Mouse (Mus musculus): ENCODE measurements around the gene Hs3st4. TPM values are rescaled to one million over a fixed set of nuclear protein-coding genes. Genes with fewer than 3 reads are reported as not detected.

Gene Hs3st4
- polyA plus RNA-seq, 1 experiment: 0.09 TPM

GRCm38 (mm10) chr7:124131312-124131711 is 148.6 kb downstream of the Hs3st4 start:
- 78% methylated on average over 7 of the region's 7 CpGs for WGBS
- Histone ChIP-seq H3K36me3 (ENCODE audit: control insufficient read depth, insufficient read depth, low read length) (no peaks in the 10 kb centered on the region), H3K4me1 (ENCODE audit: control insufficient read depth, insufficient read depth, insufficient read length, low read length) (no peaks in the 10 kb centered on the region), H3K4me3 (ENCODE audit: low read depth, low read length) (no peak overlapping the region), H3K27me3 (ENCODE audit: control insufficient read depth, insufficient read depth, low read length) (no peaks in the 10 kb centered on the region), H3K27ac (ENCODE audit: insufficient read depth, low read depth, low read length) (no peak overlapping the region)
- TF ChIP-seq CTCF (IDR thresholded peaks at IDR 0.05; ENCODE audit: extremely low read depth, insufficient read length, insufficient replicate concordance, low read depth, low read length) (no peak), POLR2A (IDR thresholded peaks at IDR 0.05; ENCODE audit: low read depth, low read length) (no peak)

- TF ChIP-seq CTCF (IDR thresholded peaks at IDR 0.05; ENCODE audit: extremely low read depth, insufficient read length, insufficient replicate concordance, low read depth, low read length) (no peak), POLR2A (IDR thresholded peaks at IDR 0.05; ENCODE audit: low read depth, low read length) (no peak)
- WGBS: 61% methylated on average over 5 of the region's 5 CpGs
- Histone ChIP-seq H3K4me1 (ENCODE audit: control insufficient read depth, insufficient read depth, insufficient read length, low read length) (no peaks in the 10 kb centered on the region), H3K27ac (ENCODE audit: insufficient read depth, low read depth, low read length) (no peak overlapping the region), H3K27me3 (ENCODE audit: control insufficient read depth, insufficient read depth, low read length) (no peaks in the 10 kb centered on the region), H3K36me3 (ENCODE audit: control insufficient read depth, insufficient read depth, low read length) (no peaks in the 10 kb centered on the region), H3K4me3 (ENCODE audit: low read depth, low read length) (no peak overlapping the region)
Measured at GRCm38 (mm10) chr7:124136133-124136532, 153.5 kb downstream of the Hs3st4 start.

- Histone ChIP-seq H3K36me3 (ENCODE audit: control insufficient read depth, insufficient read depth, low read length) (no peaks in the 10 kb centered on the region), H3K4me3 (ENCODE audit: low read depth, low read length) (no peak overlapping the region), H3K27ac (ENCODE audit: insufficient read depth, low read depth, low read length) (no peak overlapping the region), H3K4me1 (ENCODE audit: control insufficient read depth, insufficient read depth, insufficient read length, low read length) (no peaks in the 10 kb centered on the region), H3K27me3 (ENCODE audit: control insufficient read depth, insufficient read depth, low read length) (no peaks in the 10 kb centered on the region)
- 78% methylated on average over 6 of the region's 6 CpGs for WGBS
- TF ChIP-seq CTCF (IDR thresholded peaks at IDR 0.05; ENCODE audit: extremely low read depth, insufficient read length, insufficient replicate concordance, low read depth, low read length) (no peak), POLR2A (IDR thresholded peaks at IDR 0.05; ENCODE audit: low read depth, low read length) (no peak)
Measured at GRCm38 (mm10) chr7:124141229-124141628, 158.6 kb downstream of the Hs3st4 start.

- 62% methylated on average over 2 of the region's 2 CpGs for WGBS
Measured at GRCm38 (mm10) chr7:124150901-124151300, 168.2 kb downstream of the Hs3st4 start.

GRCm38 (mm10) chr7:124163301-124163700 is 180.6 kb downstream of the Hs3st4 start:
- Histone ChIP-seq H3K36me3 (ENCODE audit: control insufficient read depth, insufficient read depth, low read length) (no peaks in the 10 kb centered on the region), H3K27ac (ENCODE audit: insufficient read depth, low read depth, low read length) (no peak overlapping the region), H3K4me1 (ENCODE audit: control insufficient read depth, insufficient read depth, insufficient read length, low read length) (no peaks in the 10 kb centered on the region), H3K4me3 (ENCODE audit: low read depth, low read length) (no peak overlapping the region), H3K27me3 (ENCODE audit: control insufficient read depth, insufficient read depth, low read length) (no peaks in the 10 kb centered on the region)
- 84% methylated on average over 1 of the region's 1 CpGs for WGBS
- TF ChIP-seq POLR2A (IDR thresholded peaks at IDR 0.05; ENCODE audit: low read depth, low read length) (no peak), CTCF (IDR thresholded peaks at IDR 0.05; ENCODE audit: extremely low read depth, insufficient read length, insufficient replicate concordance, low read depth, low read length) (no peak)

More at GRCm38 (mm10) chr7:124150901-124151300, 168.2 kb downstream of the Hs3st4 start:
- Histone ChIP-seq H3K4me3 (ENCODE audit: low read depth, low read length) (no peak overlapping the region), H3K36me3 (ENCODE audit: control insufficient read depth, insufficient read depth, low read length) (no peaks in the 10 kb centered on the region), H3K27ac (ENCODE audit: insufficient read depth, low read depth, low read length) (no peak overlapping the region), H3K27me3 (ENCODE audit: control insufficient read depth, insufficient read depth, low read length) (no peaks in the 10 kb centered on the region), H3K4me1 (ENCODE audit: control insufficient read depth, insufficient read depth, insufficient read length, low read length) (no peaks in the 10 kb centered on the region)
- TF ChIP-seq CTCF (IDR thresholded peaks at IDR 0.05; ENCODE audit: extremely low read depth, insufficient read length, insufficient replicate concordance, low read depth, low read length) (no peak), POLR2A (IDR thresholded peaks at IDR 0.05; ENCODE audit: low read depth, low read length) (no peak)

- H3K27ac ChIP-seq (ENCODE audit: insufficient read depth, low read depth, low read length): no peak overlapping the region
- no peak overlapping the region for H3K4me3 ChIP-seq (ENCODE audit: low read depth, low read length)
- H3K4me1 ChIP-seq (ENCODE audit: control insufficient read depth, insufficient read depth, insufficient read length, low read length): no peaks in the 10 kb centered on the region
- H3K27me3 ChIP-seq (ENCODE audit: control insufficient read depth, insufficient read depth, low read length): no peaks in the 10 kb centered on the region
- WGBS: 52% methylated on average over 1 of the region's 1 CpGs
- H3K36me3 ChIP-seq (ENCODE audit: control insufficient read depth, insufficient read depth, low read length): no peaks in the 10 kb centered on the region
- TF ChIP-seq CTCF (IDR thresholded peaks at IDR 0.05; ENCODE audit: extremely low read depth, insufficient read length, insufficient replicate concordance, low read depth, low read length) (no peak), POLR2A (IDR thresholded peaks at IDR 0.05; ENCODE audit: low read depth, low read length) (no peak)
Measured at GRCm38 (mm10) chr7:124166229-124166628, 183.6 kb downstream of the Hs3st4 start.

GRCm38 (mm10) chr7:124168796-124169195 is 186.1 kb downstream of the Hs3st4 start:
- Histone ChIP-seq H3K4me1 (ENCODE audit: control insufficient read depth, insufficient read depth, insufficient read length, low read length) (no peaks in the 10 kb centered on the region), H3K4me3 (ENCODE audit: low read depth, low read length) (no peak overlapping the region), H3K27me3 (ENCODE audit: control insufficient read depth, insufficient read depth, low read length) (no peaks in the 10 kb centered on the region), H3K27ac (ENCODE audit: insufficient read depth, low read depth, low read length) (no peak overlapping the region), H3K36me3 (ENCODE audit: control insufficient read depth, insufficient read depth, low read length) (no peaks in the 10 kb centered on the region)
- 77% methylated on average over 2 of the region's 2 CpGs for WGBS
- TF ChIP-seq POLR2A (IDR thresholded peaks at IDR 0.05; ENCODE audit: low read depth, low read length) (no peak), CTCF (IDR thresholded peaks at IDR 0.05; ENCODE audit: extremely low read depth, insufficient read length, insufficient replicate concordance, low read depth, low read length) (no peak)
